8 mouse cellular contexts compared by ENCODE assay signal in the genomic region with DNA sequence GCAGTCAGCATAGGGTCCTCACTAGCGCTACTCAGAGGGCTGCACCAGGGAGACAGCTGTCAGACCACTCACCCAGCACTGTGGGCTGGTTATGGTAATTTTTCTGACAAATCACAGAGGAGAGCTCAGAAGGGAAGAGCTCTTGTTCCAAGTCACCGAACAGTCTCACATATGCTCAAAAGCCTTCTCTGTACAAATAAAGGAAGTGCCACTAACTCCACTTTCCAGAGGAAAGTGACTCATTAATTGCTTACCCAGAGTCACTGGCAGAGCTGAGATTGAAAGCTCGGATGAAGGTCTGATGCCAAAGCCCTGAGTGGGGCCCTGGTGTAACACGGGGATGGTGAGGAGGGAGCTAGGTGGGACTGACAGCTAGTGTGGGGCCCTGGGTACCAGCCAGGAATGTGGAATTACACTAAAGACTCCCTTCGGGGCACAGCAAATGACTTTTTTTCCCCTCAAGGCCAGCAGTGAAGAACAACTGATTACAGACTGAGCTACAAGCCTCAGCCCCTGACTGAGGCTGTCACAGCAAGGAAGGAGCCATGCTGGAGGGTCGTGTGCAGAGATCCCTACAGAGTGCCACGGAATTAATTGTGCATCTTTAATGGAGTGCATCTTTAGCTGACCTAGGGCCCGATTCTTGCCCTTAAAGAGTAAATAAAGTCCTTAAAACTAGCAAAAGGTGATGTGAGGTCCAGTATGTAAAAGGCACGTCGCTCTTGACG.
DNase-seq lines count a peak whose midpoint lies in the region; ATAC-seq and TF ChIP-seq lines count a peak whose summit lies in the region.

No protein-coding gene starts in this region.

- no peak overlapping the region for H3K4me3 ChIP-seq in left cerebral cortex, adult 2 months
- no peak overlapping the region for H3K4me3 ChIP-seq in heart, embryonic 12.5 days
- no peak overlapping the region for H3K4me3 ChIP-seq in lung, embryonic 14.5 days (ENCODE audit: low read depth, low read length)

- H3K27me3 ChIP-seq in heart, embryonic 12.5 days (replicated peaks), result no peaks in the 10 kb centered on the region
- no peaks in the 10 kb centered on the region for H3K27me3 ChIP-seq in lung, embryonic 14.5 days (ENCODE audit: insufficient read depth, low read length)
- H3K27me3 ChIP-seq in splenic B cell, adult 2 months (ENCODE audit: control insufficient read depth, insufficient read depth, low read length, poor library complexity, severe bottlenecking), result no peaks in the 10 kb centered on the region

- TF ChIP-seq CTCF in left cerebral cortex, adult 2 months (IDR thresholded peaks at IDR 0.05), result no peak
- no peak for TF ChIP-seq CTCF in lung, embryonic 14.5 days (IDR thresholded peaks at IDR 0.05; ENCODE audit: low read depth)

- no peak overlapping the region for H3K9ac ChIP-seq in heart, embryonic 12.5 days
- no peak overlapping the region for H3K9ac ChIP-seq in lung, embryonic 14.5 days

- 21% methylated on average over 11 of the region's 11 CpGs for WGBS in heart, embryonic 12.5 days
- 15% methylated on average over 11 of the region's 11 CpGs for WGBS in lung, embryonic 14.5 days

- H3K9me3 ChIP-seq in heart, embryonic 12.5 days (replicated peaks), result no peaks in the 10 kb centered on the region
- H3K9me3 ChIP-seq in lung, embryonic 14.5 days (ENCODE audit: low read depth, low read length), result no peaks in the 10 kb centered on the region

- H3K36me3 ChIP-seq in heart, embryonic 12.5 days, result no peaks in the 10 kb centered on the region
- no peaks in the 10 kb centered on the region for H3K36me3 ChIP-seq in lung, embryonic 14.5 days (ENCODE audit: insufficient read depth)
- no peaks in the 10 kb centered on the region for H3K36me3 ChIP-seq in splenic B cell, adult 2 months (ENCODE audit: control insufficient read depth, insufficient read depth, low read length, poor library complexity, severe bottlenecking)

- ATAC-seq in heart, embryonic 12.5 days (ENCODE audit: insufficient number of reproducible peaks, low FRiP score), result 0 out of 2 replicates have a peak, but pooled peaks have one; percentile 22
- ATAC-seq in lung, embryonic 14.5 days (ENCODE audit: insufficient read depth), result peak; percentile 62

- H3K4me1 ChIP-seq in heart, embryonic 12.5 days (replicated peaks), result peaks cover 32% of the 10 kb centered on the region
- peaks cover 20% of the 10 kb centered on the region for H3K4me1 ChIP-seq in lung, embryonic 14.5 days (ENCODE audit: insufficient read depth)

- H3K27ac ChIP-seq in left cerebral cortex, adult 2 months, result peak overlapping the region; percentile 58; the same call in 1 of the 2 replicates
- peak overlapping the region; percentile 35; the same call in 1 of the 2 replicates for H3K27ac ChIP-seq in heart, embryonic 12.5 days (ENCODE audit: poor library complexity, severe bottlenecking)
- H3K27ac ChIP-seq in lung, embryonic 14.5 days (ENCODE audit: low read depth), result peak overlapping the region; percentile 64

- DNase-seq in left cerebral cortex, adult 2 months (ENCODE audit: extremely low spot score in 1 of 2, low spot score in 2 of 2), result peak in 1 of 2 experiments; percentile 18
- no peak for DNase-seq in left cerebral cortex, adult 18-20 months (ENCODE audit: low spot score in 2 of 2)
- peak; percentile 50 for DNase-seq in adrenal gland, postnatal 25 days
- DNase-seq in lung, embryonic 14.5 days, result peak; percentile 62
- peak; percentile 66 for DNase-seq in splenic B cell, adult 2 months (ENCODE audit: low read depth, low spot score)
- no peak for DNase-seq in gastrocnemius, postnatal 36 days
- no peak for DNase-seq in right cerebral cortex, postnatal 10 days (ENCODE audit: low spot score in 2 of 2)

- intact Hi-C loops in left cerebral cortex, adult 2 months (cut with DNase I), result loop anchor here (2.0 to 5.0 kb wide), 2 partner anchors 84 to 157 kb away; no protein-coding TSS in a partner anchor
- intact Hi-C loops in gastrocnemius, postnatal 36 days (cut with DNase I), result loop anchor here (5.0 kb wide), 1 partner anchor 156 kb away; a partner anchor contains a TSS

- H3K4me2 ChIP-seq in heart, embryonic 12.5 days, result peak overlapping the region; percentile 43
- H3K4me2 ChIP-seq in lung, embryonic 14.5 days, result peak overlapping the region; percentile 31

Comparison
In these comparisons a context has a peak if more than half of its experiments do, and no peak if none do; other contexts are left out.
1. DNase-seq: peak in adrenal gland, postnatal 25 days (single experiment), lung, embryonic 14.5 days (single experiment) and splenic B cell, adult 2 months (single experiment); none in left cerebral cortex, adult 18-20 months (0 of 2), gastrocnemius, postnatal 36 days (0 of 2) and right cerebral cortex, postnatal 10 days (0 of 2).
2. Peak in every context shown above with its lines, with median percentiles within 50 percentile points of each other: H3K27ac ChIP-seq.